Mouse (Mus musculus) embryonic facial prominence, embryonic 11.5 days (tissue): ENCODE data around the gene Ttc7b. TPM values are rescaled to one million over a fixed set of nuclear protein-coding genes. Genes with fewer than 3 reads are reported as not detected.

ENCODE experiments used
- ATAC-seq: fragments of 200-750 bp; cut with Nextera tagmentation; replicated peaks from 2 replicates; pipeline ENCODE4 v1.8.0; 2017; ENCODE audit warnings: low read depth; ENCODE audit not compliant: insufficient number of reproducible peaks, low FRiP score, low TSS enrichment
- DNase-seq: peaks from one replicate; pipeline ENCODE4 v3.0.0-alpha.2; 2015; ENCODE audit warnings: low spot score
- H3K27ac ChIP-seq: fragments of 300-500 bp; sonication (generic); replicated peaks from 2 replicates; pipeline ENCODE4 v1.5.1; 2014; ENCODE audit warnings: mild to moderate bottlenecking, low read depth, low read length, control low read depth
- H3K27me3 ChIP-seq: fragments of 300-500 bp; sonication (generic); 2 replicates; pipeline ENCODE4 v1.6.1; 2014; ENCODE audit warnings: mild to moderate bottlenecking, low read length, moderate library complexity, mixed read lengths; ENCODE audit not compliant: control insufficient read depth, insufficient read depth
- H3K36me3 ChIP-seq: fragments of 300-500 bp; sonication (generic); replicated peaks from 2 replicates; pipeline ENCODE4 v1.6.1; 2014; ENCODE audit warnings: low read depth, mild to moderate bottlenecking, low read length, moderate library complexity, mixed read lengths; ENCODE audit not compliant: control insufficient read depth, insufficient read depth
- H3K4me1 ChIP-seq: fragments of 300-500 bp; sonication (generic); 2 replicates; pipeline ENCODE4 v1.6.1; 2014; ENCODE audit warnings: low read length, mixed read lengths; ENCODE audit not compliant: control insufficient read depth, insufficient read depth
- H3K4me2 ChIP-seq: fragments of 300-500 bp; sonication (generic); 2 replicates; pipeline ENCODE4 v1.6.1; 2014; ENCODE audit warnings: low read depth, mild to moderate bottlenecking, control low read depth, low read length, moderate library complexity
- H3K4me3 ChIP-seq: fragments of 300-500 bp; sonication (generic); 2 replicates; pipeline ENCODE4 v1.5.1; 2014; ENCODE audit warnings: low read depth, low read length, control low read depth
- H3K9ac ChIP-seq: fragments of 300-500 bp; sonication (generic); replicated peaks from 2 replicates; pipeline ENCODE4 v1.6.1; 2014; ENCODE audit warnings: mild to moderate bottlenecking, control low read depth, low read length
- H3K9me3 ChIP-seq: fragments of 300-500 bp; sonication (generic); replicated peaks from 2 replicates; pipeline ENCODE4 v1.6.1; 2016; ENCODE audit warnings: mild to moderate bottlenecking, low read length, inconsistent platforms, mixed read lengths; ENCODE audit not compliant: control insufficient read depth
- WGBS: fragments of 180-500 bp; shearing (Covaris S2); extraction: QIAGEN DNeasy Blood & Tissue Kit; methylation state at CpG from one replicate; pipeline ENCODE4 v1.1.7; 2014; 5-methylcytosine and 5-hydroxymethylcytosine counted together
- polyA plus RNA-seq: library from polyadenylated mRNA; unstranded; fragments of >200 nt; fragmentation: Nextera tagmentation; extraction: Ambion mirVana; gene quantifications from 2 replicates; pipeline ENCODE4 v1.2.1, GENCODE M21; 2014

Ttc7b gene
- polyA plus RNA-seq, 1 experiment from 2014 or later = 10.0 TPM

- no peaks in the 10 kb centered on the region for H3K36me3 ChIP-seq
- no peak overlapping the region for H3K4me2 ChIP-seq
- no peaks in the 10 kb centered on the region for H3K27me3 ChIP-seq
- ATAC-seq (no peak), DNase-seq (no peak)
- no peak overlapping the region for H3K27ac ChIP-seq
- H3K4me3 ChIP-seq = no peak overlapping the region
- WGBS = 77% methylated on average over 1 of the region's 1 CpGs
- no peak overlapping the region for H3K9ac ChIP-seq
- no peaks in the 10 kb centered on the region for H3K4me1 ChIP-seq
- H3K9me3 ChIP-seq = no peaks in the 10 kb centered on the region
These were observed 11.1 kb upstream of the Ttc7b start for GRCm38 (mm10) chr12:100531740-100532139.

GRCm38 (mm10) chr12:100530871-100531270, 10.2 kb upstream of the Ttc7b start:
- H3K4me1 ChIP-seq = no peaks in the 10 kb centered on the region
- DNase-seq = no peak
- no peak for ATAC-seq
- WGBS = 80% methylated on average over 5 of the region's 5 CpGs
- H3K27ac ChIP-seq = no peak overlapping the region
- no peaks in the 10 kb centered on the region for H3K9me3 ChIP-seq
- no peak overlapping the region for H3K9ac ChIP-seq
- H3K27me3 ChIP-seq = no peaks in the 10 kb centered on the region
- H3K36me3 ChIP-seq = no peaks in the 10 kb centered on the region
- H3K4me3 ChIP-seq = no peak overlapping the region
- no peak overlapping the region for H3K4me2 ChIP-seq

- DNase-seq = no peak
- no peak for ATAC-seq
- Histone ChIP-seq H3K4me3 (no peak overlapping the region), H3K4me1 (no peaks in the 10 kb centered on the region), H3K27ac (no peak overlapping the region), H3K9me3 (no peaks in the 10 kb centered on the region), H3K4me2 (no peak overlapping the region), H3K9ac (no peak overlapping the region), H3K36me3 (no peaks in the 10 kb centered on the region), H3K27me3 (no peaks in the 10 kb centered on the region)
- 77% methylated on average over 5 of the region's 5 CpGs for WGBS
These were observed 9.0 kb upstream of the Ttc7b start for GRCm38 (mm10) chr12:100529651-100530050.

GRCm38 (mm10) chr12:100529172-100529571, 8.5 kb upstream of the Ttc7b start:
- ATAC-seq (no peak), DNase-seq (peak; percentile 47)
- H3K9me3 ChIP-seq = no peaks in the 10 kb centered on the region
- no peak overlapping the region for H3K4me3 ChIP-seq
- 15% methylated on average over 8 of the region's 8 CpGs for WGBS
- H3K27me3 ChIP-seq = no peaks in the 10 kb centered on the region
- no peaks in the 10 kb centered on the region for H3K36me3 ChIP-seq
- no peaks in the 10 kb centered on the region for H3K4me1 ChIP-seq
- H3K4me2 ChIP-seq = no peak overlapping the region
- H3K27ac ChIP-seq = no peak overlapping the region
- no peak overlapping the region for H3K9ac ChIP-seq

GRCm38 (mm10) chr12:100528246-100528645, 7.6 kb upstream of the Ttc7b start:
- Histone ChIP-seq H3K4me2 (no peak overlapping the region), H3K9ac (no peak overlapping the region), H3K27ac (no peak overlapping the region), H3K36me3 (no peaks in the 10 kb centered on the region), H3K4me3 (no peak overlapping the region), H3K9me3 (no peaks in the 10 kb centered on the region), H3K4me1 (no peaks in the 10 kb centered on the region), H3K27me3 (no peaks in the 10 kb centered on the region)
- ATAC-seq = no peak
- WGBS = 57% methylated on average over 3 of the region's 3 CpGs
- DNase-seq = no peak

- WGBS = 8% methylated on average over 9 of the region's 9 CpGs
- H3K4me2 ChIP-seq = peak overlapping the region; percentile 21; the same call in 1 of the 2 replicates
- no peaks in the 10 kb centered on the region for H3K4me1 ChIP-seq
- no peak overlapping the region for H3K27ac ChIP-seq
- no peak overlapping the region for H3K4me3 ChIP-seq
- no peaks in the 10 kb centered on the region for H3K9me3 ChIP-seq
- ATAC-seq (peak; percentile 97), DNase-seq (peak; percentile 85)
- no peaks in the 10 kb centered on the region for H3K36me3 ChIP-seq
- H3K9ac ChIP-seq = no peak overlapping the region
- H3K27me3 ChIP-seq = no peaks in the 10 kb centered on the region
These were observed 7.1 kb upstream of the Ttc7b start for GRCm38 (mm10) chr12:100527753-100528152.

GRCm38 (mm10) chr12:100527241-100527640, 6.6 kb upstream of the Ttc7b start:
- no peak for DNase-seq

GRCm38 (mm10) chr12:100525939-100526338, 5.3 kb upstream of the Ttc7b start:
- ATAC-seq (no peak), DNase-seq (no peak)
- no peak overlapping the region for H3K27ac ChIP-seq
- no peak overlapping the region for H3K4me3 ChIP-seq
- H3K36me3 ChIP-seq = no peaks in the 10 kb centered on the region
- H3K9ac ChIP-seq = no peak overlapping the region
- H3K27me3 ChIP-seq = no peaks in the 10 kb centered on the region
- 43% methylated on average over 1 of the region's 1 CpGs for WGBS
- H3K9me3 ChIP-seq = no peaks in the 10 kb centered on the region
- no peaks in the 10 kb centered on the region for H3K4me1 ChIP-seq
- no peak overlapping the region for H3K4me2 ChIP-seq

More at GRCm38 (mm10) chr12:100527241-100527640, 6.6 kb upstream of the Ttc7b start:
- Histone ChIP-seq H3K4me3 (no peak overlapping the region), H3K36me3 (no peaks in the 10 kb centered on the region), H3K27me3 (no peaks in the 10 kb centered on the region), H3K9ac (no peak overlapping the region), H3K27ac (no peak overlapping the region), H3K4me2 (peak overlapping the region; percentile 21; the same call in 1 of the 2 replicates), H3K9me3 (no peaks in the 10 kb centered on the region), H3K4me1 (no peaks in the 10 kb centered on the region)
- no peak for ATAC-seq
- WGBS = 76% methylated on average over 9 of the region's 9 CpGs
